ENCODE assay signal across 8 mouse cellular contexts in genomic region chr1:161142531-161143159, GRCm38 (mm10). TPM values are rescaled to one million over a fixed set of nuclear protein-coding genes. Genes with fewer than 3 reads are reported as not detected.
DNase-seq lines count a peak whose midpoint lies in the region; ATAC-seq and TF ChIP-seq lines count a peak whose summit lies in the region.
"Had no signal": no experiment of that assay in that cellular context is flagged by ENCODE, and none has a peak within 500 bp of the region (broad histone marks: within the 10 kb centered on the region; RNA-seq: fewer than 3 reads in every experiment).

Gene Ankrd45, plus strand, starts transcription at chr1:161142691.

- H3K27me3 ChIP-seq in kidney, adult 2 months (replicated peaks; ENCODE audit: control insufficient read depth, insufficient read depth, low read length): no peaks in the 10 kb centered on the region
- H3K27me3 ChIP-seq in limb, embryonic 10.5 days (ENCODE audit: low read depth, poor library complexity, severe bottlenecking): no peaks in the 10 kb centered on the region
- no peaks in the 10 kb centered on the region for H3K27me3 ChIP-seq in midbrain, embryonic 15.5 days (replicated peaks)
- H3K27me3 ChIP-seq in testis, adult 2 months (ENCODE audit: control insufficient read depth, insufficient read depth, low read length): no peaks in the 10 kb centered on the region

- peak within 1 kb of the TSS; percentile 65 for H3K4me3 ChIP-seq in kidney, adult 2 months (ENCODE audit: insufficient read depth, low read depth, low read length)
- peak within 1 kb of the TSS; percentile 53 for H3K4me3 ChIP-seq in limb, embryonic 10.5 days
- H3K4me3 ChIP-seq in midbrain, embryonic 15.5 days: peak within 1 kb of the TSS; percentile 44
- H3K4me3 ChIP-seq in testis, adult 2 months (ENCODE audit: control insufficient read depth, low read depth, low read length): peak within 1 kb of the TSS; percentile 78

- H3K9ac ChIP-seq in midbrain, embryonic 15.5 days: peak within 1 kb of the TSS; percentile 51

- 5% methylated on average over 33 of the region's 33 CpGs for WGBS in kidney, adult 2 months
- 5% methylated on average over 33 of the region's 33 CpGs for WGBS in limb, embryonic 10.5 days
- WGBS in midbrain, embryonic 15.5 days: 4% methylated on average over 33 of the region's 33 CpGs

- TF ChIP-seq CTCF in kidney, adult 2 months (conservative IDR thresholded peaks at IDR 0.05; ENCODE audit: insufficient read depth, insufficient read length, low read depth, low read length): no peak
- TF ChIP-seq CTCF in testis, adult 2 months (IDR thresholded peaks at IDR 0.05; ENCODE audit: control insufficient read depth, insufficient read depth, insufficient replicate concordance, low read depth, low read length): no peak

- H3K27ac ChIP-seq in kidney, adult 2 months (ENCODE audit: insufficient read depth, low read depth, low read length): no peak within 1 kb of the TSS
- H3K27ac ChIP-seq in limb, embryonic 10.5 days: peak within 1 kb of the TSS; percentile 43
- H3K27ac ChIP-seq in midbrain, embryonic 15.5 days: peak within 1 kb of the TSS; percentile 55
- peak within 1 kb of the TSS; percentile 19 for H3K27ac ChIP-seq in testis, adult 2 months (ENCODE audit: control insufficient read depth, insufficient read depth, low read depth, low read length)

- H3K9me3 ChIP-seq in limb, embryonic 10.5 days (replicated peaks): no peaks in the 10 kb centered on the region
- no peaks in the 10 kb centered on the region for H3K9me3 ChIP-seq in midbrain, embryonic 15.5 days

- no peaks in the 10 kb centered on the region for H3K4me1 ChIP-seq in kidney, adult 2 months (ENCODE audit: control insufficient read depth, insufficient read depth, low read length)
- H3K4me1 ChIP-seq in limb, embryonic 10.5 days: peaks cover 6% of the 10 kb centered on the region
- peaks cover 3% of the 10 kb centered on the region; the same call in 1 of the 2 replicates for H3K4me1 ChIP-seq in midbrain, embryonic 15.5 days
- H3K4me1 ChIP-seq in testis, adult 2 months (ENCODE audit: control insufficient read depth, insufficient read depth, low read length): peaks cover 4% of the 10 kb centered on the region

- peak; percentile 98 for ATAC-seq in midbrain, embryonic 15.5 days (replicated peaks)

- no peak for TF ChIP-seq POLR2A in kidney, adult 2 months (IDR thresholded peaks at IDR 0.05; ENCODE audit: low read depth, low read length)
- TF ChIP-seq POLR2A in testis, adult 2 months (IDR thresholded peaks at IDR 0.05; ENCODE audit: control insufficient read depth, low read depth, low read length): peak; percentile 59; the same call in 1 of the 2 replicates

- DNase-seq in adrenal gland, postnatal 10 days: peak; percentile 78
- DNase-seq in cerebellum, postnatal 36 days: peak; percentile 34 to 48
- DNase-seq in frontal cortex, postnatal 36 days (ENCODE audit: low spot score in 2 of 2): peak; percentile 66 to 78
- DNase-seq in kidney, adult 2 months: peak; percentile 75
- peak; percentile 82 for DNase-seq in limb, embryonic 10.5 days (ENCODE audit: low spot score)

- peak within 1 kb of the TSS; percentile 60 for H3K4me2 ChIP-seq in midbrain, embryonic 15.5 days

- H3K36me3 ChIP-seq in kidney, adult 2 months (ENCODE audit: control insufficient read depth, insufficient read depth, low read length): no peaks in the 10 kb centered on the region
- H3K36me3 ChIP-seq in limb, embryonic 10.5 days: no peaks in the 10 kb centered on the region
- H3K36me3 ChIP-seq in midbrain, embryonic 15.5 days (replicated peaks): no peaks in the 10 kb centered on the region
- no peaks in the 10 kb centered on the region for H3K36me3 ChIP-seq in testis, adult 2 months (ENCODE audit: control insufficient read depth, insufficient read depth, low read length)

RNA-seq across cellular contexts. Expression of gene Ankrd45, which starts in this region (rescaled TPM):
- 1 to 10 TPM; 1.7 to 3.0 TPM for total RNA-seq in adrenal gland, postnatal 10 days (2021)
- polyA plus RNA-seq in kidney, adult 2 months (2012; rRNA removed): 1.2 and 1.5 TPM in 2 replicates
- 3.2 and 4.4 TPM in 2 replicates for polyA plus RNA-seq in limb, embryonic 10.5 days (2016; fragmentation: Nextera tagmentation; extraction: Ambion mirVana)
- 25.7 and 27.1 TPM in 2 replicates for polyA plus RNA-seq in midbrain, embryonic 15.5 days (2015; fragmentation: Nextera tagmentation; extraction: Ambion mirVana)
- 22.4 and 28.8 TPM in 2 replicates for polyA plus RNA-seq in testis, adult 2 months (2012; rRNA removed)
- total RNA-seq: gastrocnemius, postnatal 4 days had no signal
